Mouse (Mus musculus): ENCODE results near the gene Nfkbil1. TPM values are rescaled to one million over a fixed set of nuclear protein-coding genes. Genes with fewer than 3 reads are reported as not detected.
A peak's percentile ranks its signal among the peaks of the same experiment; 100 is the strongest.

Nfkbil1 gene
- polyA plus RNA-seq, 1 experiment from 2014 or later, result 3.1 TPM

- H3K27ac ChIP-seq (replicated peaks in 1 of 2; ENCODE audit: control insufficient read depth in 1 of 2, insufficient read depth in 1 of 2, low read depth in 2 of 2, low read length in 2 of 2), result no peak overlapping the region
- peaks cover 100% of the 10 kb centered on the region for H3K36me3 ChIP-seq (ENCODE audit: control insufficient read depth, insufficient read depth, low read length)
- no peak overlapping the region for H3K9ac ChIP-seq (ENCODE audit: low read length)
- 87% methylated on average over 14 of the region's 14 CpGs for WGBS
- H3K4me1 ChIP-seq (ENCODE audit: control insufficient read depth in 2 of 2, insufficient read depth in 2 of 2, low read length in 2 of 2), result peaks cover 8 to 26% of the 10 kb centered on the region in 2 experiments
- no peak for ATAC-seq (ENCODE audit: insufficient number of reproducible peaks, insufficient read depth, low FRiP score, low read depth)
- H3K9me3 ChIP-seq (ENCODE audit: control insufficient read depth, low read length), result no peaks in the 10 kb centered on the region
- no peak overlapping the region for H3K4me2 ChIP-seq (ENCODE audit: low read length)
- no peaks in the 10 kb centered on the region for H3K27me3 ChIP-seq (ENCODE audit: control insufficient read depth, insufficient read depth, low read length)
- H3K4me3 ChIP-seq (ENCODE audit: control insufficient read depth in 1 of 2, insufficient read depth in 1 of 2, low read depth in 1 of 2, low read length in 2 of 2), result no peak overlapping the region
Observed at GRCm38 (mm10) chr17:35248986-35249385, 13.4 kb upstream of the Nfkbil1 start.

- ATAC-seq (ENCODE audit: insufficient number of reproducible peaks, insufficient read depth, low FRiP score, low read depth), result no peak
- 70% methylated on average over 7 of the region's 7 CpGs for WGBS
- Histone ChIP-seq H3K9ac (ENCODE audit: low read length) (no peak overlapping the region), H3K4me2 (ENCODE audit: low read length) (no peak overlapping the region), H3K27ac (replicated peaks in 1 of 2; ENCODE audit: control insufficient read depth in 1 of 2, insufficient read depth in 1 of 2, low read depth in 2 of 2, low read length in 2 of 2) (no peak overlapping the region), H3K4me3 (ENCODE audit: control insufficient read depth in 1 of 2, insufficient read depth in 1 of 2, low read depth in 1 of 2, low read length in 2 of 2) (no peak overlapping the region), H3K36me3 (ENCODE audit: control insufficient read depth, insufficient read depth, low read length) (peaks cover 92% of the 10 kb centered on the region), H3K4me1 (ENCODE audit: control insufficient read depth in 2 of 2, insufficient read depth in 2 of 2, low read length in 2 of 2) (peaks cover 14 to 37% of the 10 kb centered on the region in 2 experiments), H3K9me3 (ENCODE audit: control insufficient read depth, low read length) (no peaks in the 10 kb centered on the region), H3K27me3 (ENCODE audit: control insufficient read depth, insufficient read depth, low read length) (no peaks in the 10 kb centered on the region)
Observed at GRCm38 (mm10) chr17:35247144-35247543, 11.6 kb upstream of the Nfkbil1 start.

GRCm38 (mm10) chr17:35245731-35246623 is 10.4 kb upstream of the Nfkbil1 start:
- ATAC-seq (ENCODE audit: insufficient number of reproducible peaks, insufficient read depth, low FRiP score, low read depth), result no peak
- WGBS, result 80% methylated on average over 15 of the region's 15 CpGs
- H3K9ac ChIP-seq (ENCODE audit: low read length), result no peak overlapping the region
- H3K4me1 ChIP-seq (ENCODE audit: control insufficient read depth in 2 of 2, insufficient read depth in 2 of 2, low read length in 2 of 2), result peaks cover 14 to 38% of the 10 kb centered on the region in 2 experiments
- no peaks in the 10 kb centered on the region for H3K27me3 ChIP-seq (ENCODE audit: control insufficient read depth, insufficient read depth, low read length)
- H3K9me3 ChIP-seq (ENCODE audit: control insufficient read depth, low read length), result no peaks in the 10 kb centered on the region
- no peak overlapping the region for H3K4me3 ChIP-seq (ENCODE audit: control insufficient read depth in 1 of 2, insufficient read depth in 1 of 2, low read depth in 1 of 2, low read length in 2 of 2)
- H3K4me2 ChIP-seq (ENCODE audit: low read length), result peak overlapping the region; percentile 88; the same call in 1 of the 2 replicates
- H3K36me3 ChIP-seq (ENCODE audit: control insufficient read depth, insufficient read depth, low read length), result peaks cover 80% of the 10 kb centered on the region
- H3K27ac ChIP-seq (replicated peaks in 1 of 2; ENCODE audit: control insufficient read depth in 1 of 2, insufficient read depth in 1 of 2, low read depth in 2 of 2, low read length in 2 of 2), result no peak overlapping the region

GRCm38 (mm10) chr17:35244999-35245398 is 9.4 kb upstream of the Nfkbil1 start:
- peak overlapping the region; percentile 88 for H3K4me2 ChIP-seq (ENCODE audit: low read length)
- ATAC-seq (ENCODE audit: insufficient number of reproducible peaks, insufficient read depth, low FRiP score, low read depth), result no peak
- H3K9ac ChIP-seq (ENCODE audit: low read length), result peak overlapping the region; percentile 100; the same call in 1 of the 2 replicates
- peaks cover 71% of the 10 kb centered on the region for H3K36me3 ChIP-seq (ENCODE audit: control insufficient read depth, insufficient read depth, low read length)
- H3K27me3 ChIP-seq (ENCODE audit: control insufficient read depth, insufficient read depth, low read length), result no peaks in the 10 kb centered on the region
- H3K27ac ChIP-seq (replicated peaks in 1 of 2; ENCODE audit: control insufficient read depth in 1 of 2, insufficient read depth in 1 of 2, low read depth in 2 of 2, low read length in 2 of 2), result no peak overlapping the region
- H3K9me3 ChIP-seq (ENCODE audit: control insufficient read depth, low read length), result no peaks in the 10 kb centered on the region
- 65% methylated on average over 2 of the region's 2 CpGs for WGBS
- H3K4me1 ChIP-seq (ENCODE audit: control insufficient read depth in 2 of 2, insufficient read depth in 2 of 2, low read length in 2 of 2), result peaks cover 17 to 47% of the 10 kb centered on the region in 2 experiments
- H3K4me3 ChIP-seq (ENCODE audit: control insufficient read depth in 1 of 2, insufficient read depth in 1 of 2, low read depth in 1 of 2, low read length in 2 of 2), result peak overlapping the region in 1 of 2 experiments; percentile 10; a peak in 1 of 4 replicates

GRCm38 (mm10) chr17:35243086-35243485 is 7.5 kb upstream of the Nfkbil1 start:
- WGBS, result 8% methylated on average over 16 of the region's 16 CpGs
- H3K4me2 ChIP-seq (ENCODE audit: low read length), result peak overlapping the region; percentile 88
- H3K4me1 ChIP-seq (ENCODE audit: control insufficient read depth in 2 of 2, insufficient read depth in 2 of 2, low read length in 2 of 2), result peaks cover 17 to 48% of the 10 kb centered on the region in 2 experiments
- H3K27ac ChIP-seq (replicated peaks in 1 of 2; ENCODE audit: control insufficient read depth in 1 of 2, insufficient read depth in 1 of 2, low read depth in 2 of 2, low read length in 2 of 2), result peak overlapping the region; percentile 96 to 98
- no peak for ATAC-seq (ENCODE audit: insufficient number of reproducible peaks, insufficient read depth, low FRiP score, low read depth)
- no peaks in the 10 kb centered on the region for H3K9me3 ChIP-seq (ENCODE audit: control insufficient read depth, low read length)
- H3K9ac ChIP-seq (ENCODE audit: low read length), result peak overlapping the region; percentile 100
- peaks cover 56% of the 10 kb centered on the region for H3K36me3 ChIP-seq (ENCODE audit: control insufficient read depth, insufficient read depth, low read length)
- no peaks in the 10 kb centered on the region for H3K27me3 ChIP-seq (ENCODE audit: control insufficient read depth, insufficient read depth, low read length)
- peak overlapping the region; percentile 95 for H3K4me3 ChIP-seq (ENCODE audit: control insufficient read depth in 1 of 2, insufficient read depth in 1 of 2, low read depth in 1 of 2, low read length in 2 of 2)

GRCm38 (mm10) chr17:35242015-35242941 is 6.7 kb upstream of the Nfkbil1 start:
- peak overlapping the region; percentile 96 to 98 for H3K27ac ChIP-seq (replicated peaks in 1 of 2; ENCODE audit: control insufficient read depth in 1 of 2, insufficient read depth in 1 of 2, low read depth in 2 of 2, low read length in 2 of 2)
- H3K4me1 ChIP-seq (ENCODE audit: control insufficient read depth in 2 of 2, insufficient read depth in 2 of 2, low read length in 2 of 2), result peaks cover 17 to 48% of the 10 kb centered on the region in 2 experiments
- peak overlapping the region; percentile 100 for H3K9ac ChIP-seq (ENCODE audit: low read length)
- H3K4me3 ChIP-seq (ENCODE audit: control insufficient read depth in 1 of 2, insufficient read depth in 1 of 2, low read depth in 1 of 2, low read length in 2 of 2), result peak overlapping the region; percentile 95
- peak overlapping the region; percentile 88 for H3K4me2 ChIP-seq (ENCODE audit: low read length)
- under 1% methylated on average over 53 of the region's 55 CpGs for WGBS
- H3K36me3 ChIP-seq (ENCODE audit: control insufficient read depth, insufficient read depth, low read length), result peaks cover 56% of the 10 kb centered on the region
- H3K27me3 ChIP-seq (ENCODE audit: control insufficient read depth, insufficient read depth, low read length), result no peaks in the 10 kb centered on the region
- peak; percentile 33; the same call in 1 of the 2 replicates for ATAC-seq (ENCODE audit: insufficient number of reproducible peaks, insufficient read depth, low FRiP score, low read depth)
- no peaks in the 10 kb centered on the region for H3K9me3 ChIP-seq (ENCODE audit: control insufficient read depth, low read length)

- no peaks in the 10 kb centered on the region for H3K9me3 ChIP-seq (ENCODE audit: control insufficient read depth, low read length)
- peaks cover 17 to 46% of the 10 kb centered on the region in 2 experiments for H3K4me1 ChIP-seq (ENCODE audit: control insufficient read depth in 2 of 2, insufficient read depth in 2 of 2, low read length in 2 of 2)
- H3K27me3 ChIP-seq (ENCODE audit: control insufficient read depth, insufficient read depth, low read length), result no peaks in the 10 kb centered on the region
- WGBS, result under 1% methylated on average over 57 of the region's 69 CpGs
- peak within 1 kb of the TSS; percentile 98 to 99 for H3K27ac ChIP-seq (replicated peaks in 1 of 2; ENCODE audit: control insufficient read depth in 1 of 2, insufficient read depth in 1 of 2, low read depth in 2 of 2, low read length in 2 of 2)
- peak within 1 kb of the TSS; percentile 100 for H3K9ac ChIP-seq (ENCODE audit: low read length)
- peaks cover 48% of the 10 kb centered on the region for H3K36me3 ChIP-seq (ENCODE audit: control insufficient read depth, insufficient read depth, low read length)
- ATAC-seq (ENCODE audit: insufficient number of reproducible peaks, insufficient read depth, low FRiP score, low read depth), result peak; percentile 86
- peak within 1 kb of the TSS; percentile 95 for H3K4me3 ChIP-seq (ENCODE audit: control insufficient read depth in 1 of 2, insufficient read depth in 1 of 2, low read depth in 1 of 2, low read length in 2 of 2)
- peak within 1 kb of the TSS; percentile 88 for H3K4me2 ChIP-seq (ENCODE audit: low read length)
Observed at GRCm38 (mm10) chr17:35241305-35242014, 5.9 kb upstream of the Nfkbil1 start, which contains the start of gene Ddx39b. TSS of gene Ddx39b (plus strand) at chr17:35241746.

Measured in heart, embryonic 14.5 days (tissue).